Mouse (Mus musculus) heart, postnatal 0 days (tissue): ENCODE measurements around the gene Supt6.

Experiments used
- CTCF ChIP-seq: IDR thresholded peaks from 2 replicates; pipeline ENCODE4 v1.5.1; 2016; ENCODE audit warnings: antibody characterized with exemption, control low read depth, low read depth
- EP300 ChIP-seq: IDR thresholded peaks from 2 replicates; pipeline ENCODE4 v1.6.1; 2016; ENCODE audit warnings: antibody characterized with exemption, low read depth

- TF ChIP-seq EP300 (no peak; the same call in 1 of the 2 replicates), CTCF (no peak)
These were observed 33.1 kb upstream of the Supt6 start for GRCm38 (mm10) chr11:78278853-78279252.
